Mouse (Mus musculus) CH12.LX (cell line): ENCODE results near the gene Smarca4.

Source experiments
- CHD2 ChIP-seq: IDR thresholded peaks from 2 replicates; pipeline ENCODE4 v1.6.1; 2011; ENCODE audit warnings: low read length, improper control_type of control experiment
- CTCF ChIP-seq, 2 experiments: IDR thresholded peaks in 1 of 2; conservative IDR thresholded peaks in 1 of 2; 2 replicates each; pipeline ENCODE4 v1.5.1; 2011 to 2012; ENCODE audit warnings: low read depth in 2 of 2, low read length in 2 of 2, improper control_type of control experiment in 1 of 2, inconsistent platforms in 1 of 2, mild to moderate bottlenecking in 1 of 2, moderate library complexity in 1 of 2
- EP300 ChIP-seq: IDR thresholded peaks from 2 replicates; pipeline ENCODE4 v1.6.1; 2011; ENCODE audit warnings: low read length, improper control_type of control experiment
- MAZ ChIP-seq: IDR thresholded peaks from 2 replicates; pipeline ENCODE4 v1.6.1; 2012; ENCODE audit warnings: low read depth, mild to moderate bottlenecking, inconsistent platforms, low read length, improper control_type of control experiment, moderate library complexity
- NRF1 ChIP-seq: IDR thresholded peaks from 2 replicates; pipeline ENCODE4 v1.6.1; 2014; ENCODE audit warnings: low read depth, mild to moderate bottlenecking, inconsistent platforms, low read length, improper control_type of control experiment, moderate library complexity
- POLR2A ChIP-seq: IDR thresholded peaks from 2 replicates; pipeline ENCODE4 v1.6.1; 2011; ENCODE audit warnings: low read depth, mild to moderate bottlenecking, improper control_type of control experiment, low read length
- RAD21 ChIP-seq: IDR thresholded peaks from 2 replicates; pipeline ENCODE4 v1.6.1; 2011; ENCODE audit warnings: low read depth, mild to moderate bottlenecking, low read length, improper control_type of control experiment, moderate library complexity
- RCOR1 ChIP-seq: conservative IDR thresholded peaks from 2 replicates; pipeline ENCODE4 v1.6.1; 2012; ENCODE audit warnings: low read depth, mild to moderate bottlenecking, inconsistent platforms, low read length, improper control_type of control experiment
- ZC3H11A ChIP-seq: IDR thresholded peaks from 2 replicates; pipeline ENCODE4 v1.6.1; 2012; ENCODE audit warnings: low read depth, mild to moderate bottlenecking, inconsistent platforms, low read length, improper control_type of control experiment

- no peak for TF ChIP-seq RCOR1
- no peak for TF ChIP-seq POLR2A
- no peak for TF ChIP-seq CTCF (conservative IDR thresholded peaks at IDR 0.05 in 1 of 2, IDR thresholded peaks at IDR 0.05 in 1 of 2; ENCODE audit: low read depth in 2 of 2, low read length in 2 of 2)
- no peak for TF ChIP-seq CHD2
- TF ChIP-seq RAD21, result no peak
- no peak for TF ChIP-seq NRF1
- no peak for TF ChIP-seq EP300
- TF ChIP-seq ZC3H11A, result no peak
- no peak for TF ChIP-seq MAZ
These were observed 1.1 kb downstream of the Smarca4 start for GRCm38 (mm10) chr9:21617066-21617465.
